Mouse (Mus musculus) cerebellum, postnatal 10 days (tissue): ENCODE data around the gene Csf2.
A peak's percentile ranks its signal among the peaks of the same experiment; 100 is the strongest.

Experiments
- DNase-seq, 2 experiments: peaks; one replicate each; pipeline ENCODE4 v3.0.0; 2021; ENCODE audit warnings: mixed read lengths in 2 of 2

Gene Csf2

GRCm38 (mm10) chr11:54236939-54237338, 12.5 kb downstream of the Csf2 start:
- DNase-seq, result peak; percentile 55 to 56

- no peak for DNase-seq
Measured at GRCm38 (mm10) chr11:54227478-54227877, 22.0 kb downstream of the Csf2 start.

GRCm38 (mm10) chr11:54224475-54224986, 24.9 kb downstream of the Csf2 start:
- DNase-seq, result no peak

- DNase-seq, result no peak
Measured at GRCm38 (mm10) chr11:54223637-54224474, 25.6 kb downstream of the Csf2 start.

- no peak for DNase-seq
Measured at GRCm38 (mm10) chr11:54219903-54220740, 29.3 kb downstream of the Csf2 start.

- DNase-seq, result no peak
Measured at GRCm38 (mm10) chr11:54219191-54219590, 30.3 kb downstream of the Csf2 start.

GRCm38 (mm10) chr11:54217384-54217783, 32.1 kb downstream of the Csf2 start:
- DNase-seq, result peak; percentile 68 to 78

GRCm38 (mm10) chr11:54216091-54216490, 33.4 kb downstream of the Csf2 start:
- no peak for DNase-seq

- peak in 1 of 2 experiments; percentile 48 for DNase-seq
Measured at GRCm38 (mm10) chr11:54214499-54215443, 34.7 kb downstream of the Csf2 start.

GRCm38 (mm10) chr11:54213631-54214030, 35.8 kb downstream of the Csf2 start:
- no peak for DNase-seq

GRCm38 (mm10) chr11:54206993-54207392, 42.5 kb downstream of the Csf2 start:
- DNase-seq, result no peak

- DNase-seq, result no peak
Measured at GRCm38 (mm10) chr11:54205366-54205765, 44.1 kb downstream of the Csf2 start.

- no peak for DNase-seq
Measured at GRCm38 (mm10) chr11:54204781-54205180, 44.7 kb downstream of the Csf2 start.

GRCm38 (mm10) chr11:54203162-54203561, 46.3 kb downstream of the Csf2 start:
- peak; percentile 50 to 62 for DNase-seq

GRCm38 (mm10) chr11:54201881-54202685, 47.4 kb downstream of the Csf2 start:
- DNase-seq, result no peak

GRCm38 (mm10) chr11:54201287-54201773, 48.1 kb downstream of the Csf2 start:
- no peak for DNase-seq
